ENCODE assay signal across 8 mouse cellular contexts in genomic region chr12:79859354-79860247, GRCm38 (mm10).
DNase-seq lines count a peak whose midpoint lies in the region; ATAC-seq and TF ChIP-seq lines count a peak whose summit lies in the region.

No protein-coding gene starts in this region.

- peak; percentile 83 for ATAC-seq in heart, embryonic 12.5 days (ENCODE audit: insufficient number of reproducible peaks, low FRiP score)
- ATAC-seq in kidney, embryonic 14.5 days (ENCODE audit: low FRiP score, low TSS enrichment), result peak; percentile 41; the same call in 1 of the 2 replicates
- no peak for ATAC-seq in megakaryocyte, adult 5-6 weeks (ENCODE audit: poor library complexity, severe bottlenecking)

- H3K4me2 ChIP-seq in heart, embryonic 12.5 days, result peak overlapping the region; percentile 9; the same call in 1 of the 2 replicates
- H3K4me2 ChIP-seq in kidney, embryonic 14.5 days (replicated peaks; ENCODE audit: low read depth, low read length), result no peak overlapping the region

- H3K27ac ChIP-seq in spleen, adult 2 months (ENCODE audit: insufficient read depth, low read length), result peak overlapping the region; percentile 33; the same call in 1 of the 2 replicates
- H3K27ac ChIP-seq in heart, embryonic 12.5 days (ENCODE audit: poor library complexity, severe bottlenecking), result peak overlapping the region; percentile 94
- H3K27ac ChIP-seq in kidney, embryonic 14.5 days (ENCODE audit: low read depth, low read length), result peak overlapping the region; percentile 85
- peak overlapping the region; percentile 78 for H3K27ac ChIP-seq in testis, adult 2 months (ENCODE audit: control insufficient read depth, insufficient read depth, low read depth, low read length)

- H3K4me1 ChIP-seq in spleen, adult 2 months (ENCODE audit: control insufficient read depth, insufficient read depth, insufficient read length), result no peaks in the 10 kb centered on the region
- H3K4me1 ChIP-seq in heart, embryonic 12.5 days (replicated peaks), result peaks cover 65% of the 10 kb centered on the region
- peaks cover 40% of the 10 kb centered on the region for H3K4me1 ChIP-seq in kidney, embryonic 14.5 days (ENCODE audit: control insufficient read depth, insufficient read depth, low read length)
- peaks cover 2% of the 10 kb centered on the region; the same call in 1 of the 2 replicates for H3K4me1 ChIP-seq in testis, adult 2 months (ENCODE audit: control insufficient read depth, insufficient read depth, low read length)

- WGBS in spleen, adult 2 months, result 80% methylated on average over 14 of the region's 14 CpGs
- 17% methylated on average over 14 of the region's 14 CpGs for WGBS in heart, embryonic 12.5 days
- WGBS in kidney, embryonic 14.5 days, result 19% methylated on average over 14 of the region's 14 CpGs

- no peak for TF ChIP-seq POLR2A in spleen, adult 2 months (IDR thresholded peaks at IDR 0.05; ENCODE audit: low read depth, low read length)
- no peak for TF ChIP-seq POLR2A in testis, adult 2 months (IDR thresholded peaks at IDR 0.05; ENCODE audit: control insufficient read depth, low read depth, low read length)

- H3K9me3 ChIP-seq in heart, embryonic 12.5 days (replicated peaks), result peaks cover 8% of the 10 kb centered on the region
- H3K9me3 ChIP-seq in kidney, embryonic 14.5 days (ENCODE audit: control insufficient read depth, low read length), result no peaks in the 10 kb centered on the region

- H3K9ac ChIP-seq in heart, embryonic 12.5 days, result peak overlapping the region; percentile 11; the same call in 1 of the 2 replicates
- H3K9ac ChIP-seq in kidney, embryonic 14.5 days (ENCODE audit: low read depth, low read length), result no peak overlapping the region; the same call in 1 of the 2 replicates

- no peak overlapping the region for H3K4me3 ChIP-seq in spleen, adult 2 months (ENCODE audit: extremely low read depth, insufficient read depth, insufficient read length)
- H3K4me3 ChIP-seq in heart, embryonic 12.5 days, result no peak overlapping the region
- H3K4me3 ChIP-seq in kidney, embryonic 14.5 days (ENCODE audit: low read length), result no peak overlapping the region
- H3K4me3 ChIP-seq in testis, adult 2 months (ENCODE audit: control insufficient read depth, low read depth, low read length), result no peak overlapping the region

- H3K36me3 ChIP-seq in spleen, adult 2 months (ENCODE audit: control insufficient read depth, insufficient read depth, low read length), result no peaks in the 10 kb centered on the region
- no peaks in the 10 kb centered on the region for H3K36me3 ChIP-seq in heart, embryonic 12.5 days
- H3K36me3 ChIP-seq in kidney, embryonic 14.5 days (ENCODE audit: control insufficient read depth, insufficient read depth, low read length), result no peaks in the 10 kb centered on the region
- no peaks in the 10 kb centered on the region for H3K36me3 ChIP-seq in testis, adult 2 months (ENCODE audit: control insufficient read depth, insufficient read depth, low read length)

- no peak for DNase-seq in spleen, adult 2 months (ENCODE audit: low read depth in 1 of 2, low spot score in 2 of 2)
- DNase-seq in spleen, adult 12 weeks (ENCODE audit: low spot score), result no peak
- peak; percentile 82 for DNase-seq in lung, postnatal 10 days
- no peak for DNase-seq in layer of hippocampus, adult 9-11 months

- H3K27me3 ChIP-seq in spleen, adult 2 months (ENCODE audit: control insufficient read depth, insufficient read depth, low read length), result no peaks in the 10 kb centered on the region
- H3K27me3 ChIP-seq in heart, embryonic 12.5 days (replicated peaks), result no peaks in the 10 kb centered on the region
- H3K27me3 ChIP-seq in kidney, embryonic 14.5 days (ENCODE audit: control insufficient read depth, insufficient read depth, low read length), result no peaks in the 10 kb centered on the region
- no peaks in the 10 kb centered on the region for H3K27me3 ChIP-seq in testis, adult 2 months (ENCODE audit: control insufficient read depth, insufficient read depth, low read length)

- no peak for TF ChIP-seq CTCF in spleen, adult 2 months (IDR thresholded peaks at IDR 0.05; ENCODE audit: extremely low read depth, insufficient read depth, insufficient read length, insufficient replicate concordance)
- no peak for TF ChIP-seq CTCF in testis, adult 2 months (IDR thresholded peaks at IDR 0.05; ENCODE audit: control insufficient read depth, insufficient read depth, insufficient replicate concordance, low read depth, low read length)

Comparison
In these comparisons a context has a peak if more than half of its experiments do, and no peak if none do; other contexts are left out.
1. H3K27ac ChIP-seq: peak in every context shown above with its lines; median percentile 94 in heart, embryonic 12.5 days; 85 in kidney, embryonic 14.5 days; 78 in testis, adult 2 months; 33 in spleen, adult 2 months.